Mouse (Mus musculus): ENCODE measurements around the gene Slc5a3. TPM values are rescaled to one million over a fixed set of nuclear protein-coding genes. Genes with fewer than 3 reads are reported as not detected.

The Slc5a3 gene
- total and polyA plus RNA-seq, 2 experiments from 2014 or later = 10.0 to 30.9 TPM

DNA sequence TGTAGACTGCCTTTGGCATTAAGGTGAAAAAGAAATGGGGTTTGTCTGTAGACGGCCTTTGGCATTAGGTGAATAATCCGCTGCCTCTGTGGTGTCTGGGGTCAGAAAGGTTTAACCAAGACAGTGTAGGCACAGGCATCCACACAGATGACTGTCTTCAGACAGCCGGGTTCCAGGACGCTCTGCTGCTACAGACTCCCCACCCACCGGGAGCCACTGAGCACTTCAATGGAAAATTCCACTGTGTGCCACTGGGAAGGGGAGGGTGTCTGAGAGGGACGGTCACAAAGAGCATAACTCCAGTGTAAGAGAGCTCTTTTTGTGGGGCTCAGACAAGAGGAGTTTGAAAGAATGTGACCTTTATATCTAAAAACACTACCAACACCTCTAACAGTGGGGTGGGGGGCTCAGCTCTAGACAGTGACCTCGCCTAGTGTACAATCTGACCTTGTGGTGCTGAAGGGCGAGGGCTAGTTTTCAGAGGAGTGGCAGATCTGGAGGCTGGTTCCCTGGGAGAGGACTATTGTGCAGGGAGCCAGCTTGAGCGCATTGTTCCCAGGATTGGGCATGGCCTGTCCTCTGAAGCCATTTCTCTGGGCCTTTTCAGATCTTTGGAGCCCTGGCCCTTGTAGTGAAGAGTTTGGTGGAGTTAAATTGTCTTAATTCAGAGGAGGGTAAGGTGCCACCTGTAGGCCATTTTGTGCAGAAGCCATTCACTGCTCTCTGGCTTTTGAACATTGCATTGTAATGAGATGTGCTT, 45.6 kb downstream of the Slc5a3 start:
- no peak overlapping the region for H3K9ac ChIP-seq (replicated peaks; ENCODE audit: low read length)
- peak; percentile 41; the same call in 1 of the 2 replicates for ATAC-seq
- no peak overlapping the region for H3K4me3 ChIP-seq (ENCODE audit: low read length)
- 0 out of 2 replicates have a peak, but pooled peaks cover 12% of the 10 kb centered on the region for H3K4me1 ChIP-seq (ENCODE audit: insufficient read depth, low read length)
- DNase-seq (ENCODE audit: low spot score) = no peak
- TF ChIP-seq CTCF (IDR thresholded peaks at IDR 0.05; ENCODE audit: low read depth) = peak; percentile 40
- H3K27ac ChIP-seq = 0 out of 2 replicates have a peak overlapping the region, but pooled peaks have one; percentile 3
- H3K4me2 ChIP-seq (ENCODE audit: low read depth, low read length) = no peak overlapping the region
- H3K9me3 ChIP-seq (ENCODE audit: low read length) = no peaks in the 10 kb centered on the region
- 0 out of 2 replicates have a peak, but pooled peaks cover 3% of the 10 kb centered on the region for H3K36me3 ChIP-seq (ENCODE audit: insufficient read depth, low read length)
- H3K27me3 ChIP-seq (ENCODE audit: insufficient read depth, low read length) = no peaks in the 10 kb centered on the region
- 29% methylated on average over 9 of the region's 9 CpGs for WGBS

DNA sequence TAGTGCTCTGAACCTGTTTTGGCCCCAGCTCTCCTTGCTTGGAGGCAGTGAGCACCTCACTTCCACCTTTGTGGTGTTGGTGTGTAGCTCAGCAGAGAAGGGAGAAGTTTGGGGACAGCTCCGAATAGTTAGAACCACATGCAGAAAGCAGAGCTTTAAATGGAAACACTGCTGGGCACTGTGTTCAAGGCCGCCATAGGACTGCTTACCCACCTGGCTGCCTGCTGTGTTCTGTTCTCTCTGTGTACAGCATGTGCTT, 46.1 kb downstream of the Slc5a3 start:
- Histone ChIP-seq H3K4me1 (ENCODE audit: insufficient read depth, low read length) (0 out of 2 replicates have a peak, but pooled peaks cover 12% of the 10 kb centered on the region), H3K9ac (replicated peaks; ENCODE audit: low read length) (no peak overlapping the region), H3K4me2 (ENCODE audit: low read depth, low read length) (no peak overlapping the region), H3K9me3 (ENCODE audit: low read length) (no peaks in the 10 kb centered on the region), H3K27me3 (ENCODE audit: insufficient read depth, low read length) (no peaks in the 10 kb centered on the region), H3K36me3 (ENCODE audit: insufficient read depth, low read length) (0 out of 2 replicates have a peak, but pooled peaks cover 3% of the 10 kb centered on the region), H3K4me3 (ENCODE audit: low read length) (no peak overlapping the region), H3K27ac (0 out of 2 replicates have a peak overlapping the region, but pooled peaks have one; percentile 3)
- WGBS = 74% methylated on average over 2 of the region's 2 CpGs
- DNase-seq (ENCODE audit: low spot score) (no peak), ATAC-seq (no peak)
- no peak for TF ChIP-seq CTCF (IDR thresholded peaks at IDR 0.05; ENCODE audit: low read depth)

DNA sequence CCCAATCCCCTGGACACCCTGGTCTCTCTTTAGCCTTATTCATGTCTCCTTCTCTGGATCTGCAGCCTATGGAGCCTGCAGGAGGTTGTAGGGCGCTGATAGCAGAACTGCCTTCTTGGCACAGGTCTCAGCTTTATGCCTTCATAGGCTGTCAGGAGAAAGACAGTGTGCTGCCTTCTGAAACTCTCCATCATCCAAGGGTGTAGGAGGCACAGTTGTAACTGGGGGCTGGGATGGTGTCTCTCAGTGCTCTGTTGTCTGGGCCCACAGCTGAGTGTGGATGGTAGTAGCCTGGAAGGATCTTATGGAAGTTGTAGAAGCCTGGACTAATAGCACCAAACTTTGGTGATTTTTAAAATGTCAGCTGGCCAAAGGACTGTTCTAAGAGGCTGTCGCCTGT, 46.8 kb downstream of the Slc5a3 start:
- Histone ChIP-seq H3K9me3 (ENCODE audit: low read length) (no peaks in the 10 kb centered on the region), H3K9ac (replicated peaks; ENCODE audit: low read length) (no peak overlapping the region), H3K27ac (no peak overlapping the region), H3K4me1 (ENCODE audit: insufficient read depth, low read length) (0 out of 2 replicates have a peak, but pooled peaks cover 12% of the 10 kb centered on the region), H3K4me3 (ENCODE audit: low read length) (no peak overlapping the region), H3K4me2 (ENCODE audit: low read depth, low read length) (no peak overlapping the region), H3K27me3 (ENCODE audit: insufficient read depth, low read length) (no peaks in the 10 kb centered on the region), H3K36me3 (ENCODE audit: insufficient read depth, low read length) (0 out of 2 replicates have a peak, but pooled peaks cover 3% of the 10 kb centered on the region)
- DNase-seq (ENCODE audit: low spot score) (no peak), ATAC-seq (no peak)
- TF ChIP-seq CTCF (IDR thresholded peaks at IDR 0.05; ENCODE audit: low read depth) = no peak
- WGBS = 82% methylated on average over 2 of the region's 2 CpGs

GRCm38 (mm10) chr16:92105631-92106030, 47.5 kb downstream of the Slc5a3 start:
- Histone ChIP-seq H3K4me3 (ENCODE audit: low read length) (no peak overlapping the region), H3K4me1 (ENCODE audit: insufficient read depth, low read length) (0 out of 2 replicates have a peak, but pooled peaks cover 12% of the 10 kb centered on the region), H3K9me3 (ENCODE audit: low read length) (no peaks in the 10 kb centered on the region), H3K27ac (no peak overlapping the region), H3K36me3 (ENCODE audit: insufficient read depth, low read length) (0 out of 2 replicates have a peak, but pooled peaks cover 3% of the 10 kb centered on the region), H3K4me2 (ENCODE audit: low read depth, low read length) (no peak overlapping the region), H3K9ac (replicated peaks; ENCODE audit: low read length) (no peak overlapping the region), H3K27me3 (ENCODE audit: insufficient read depth, low read length) (no peaks in the 10 kb centered on the region)
- DNase-seq (ENCODE audit: low spot score) (no peak), ATAC-seq (no peak)
- WGBS = 71% methylated on average over 3 of the region's 3 CpGs
- TF ChIP-seq CTCF (IDR thresholded peaks at IDR 0.05; ENCODE audit: low read depth) = no peak

DNA sequence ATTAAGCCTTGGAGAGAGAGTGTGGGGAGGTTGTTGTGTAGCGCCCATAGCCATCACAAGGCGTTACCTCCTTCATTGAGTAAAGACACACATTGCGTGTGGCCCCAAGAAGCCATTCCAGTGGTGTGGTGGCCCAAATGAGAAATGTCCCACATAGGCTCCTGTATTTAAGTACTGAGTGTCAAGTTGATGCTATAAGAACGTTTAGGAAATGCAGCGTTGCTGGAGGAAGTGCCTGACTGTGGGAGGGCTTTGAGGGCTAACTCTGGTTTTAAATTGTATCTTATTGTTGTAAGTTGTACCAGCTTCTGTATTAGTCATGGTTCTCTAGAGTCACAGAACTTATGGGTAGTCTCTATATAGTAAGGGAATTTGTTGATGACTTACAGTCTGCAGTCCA, 49.2 kb downstream of the Slc5a3 start:
- DNase-seq (ENCODE audit: low spot score) (no peak), ATAC-seq (no peak)
- Histone ChIP-seq H3K36me3 (ENCODE audit: insufficient read depth, low read length) (peaks cover 7% of the 10 kb centered on the region; the same call in 1 of the 2 replicates), H3K27me3 (ENCODE audit: insufficient read depth, low read length) (no peaks in the 10 kb centered on the region), H3K4me1 (ENCODE audit: insufficient read depth, low read length) (0 out of 2 replicates have a peak, but pooled peaks cover 12% of the 10 kb centered on the region), H3K4me3 (ENCODE audit: low read length) (no peak overlapping the region), H3K9ac (replicated peaks; ENCODE audit: low read length) (no peak overlapping the region), H3K4me2 (ENCODE audit: low read depth, low read length) (no peak overlapping the region), H3K27ac (no peak overlapping the region), H3K9me3 (ENCODE audit: low read length) (no peaks in the 10 kb centered on the region)
- TF ChIP-seq CTCF (IDR thresholded peaks at IDR 0.05; ENCODE audit: low read depth) = no peak
- 91% methylated on average over 5 of the region's 5 CpGs for WGBS

DNA sequence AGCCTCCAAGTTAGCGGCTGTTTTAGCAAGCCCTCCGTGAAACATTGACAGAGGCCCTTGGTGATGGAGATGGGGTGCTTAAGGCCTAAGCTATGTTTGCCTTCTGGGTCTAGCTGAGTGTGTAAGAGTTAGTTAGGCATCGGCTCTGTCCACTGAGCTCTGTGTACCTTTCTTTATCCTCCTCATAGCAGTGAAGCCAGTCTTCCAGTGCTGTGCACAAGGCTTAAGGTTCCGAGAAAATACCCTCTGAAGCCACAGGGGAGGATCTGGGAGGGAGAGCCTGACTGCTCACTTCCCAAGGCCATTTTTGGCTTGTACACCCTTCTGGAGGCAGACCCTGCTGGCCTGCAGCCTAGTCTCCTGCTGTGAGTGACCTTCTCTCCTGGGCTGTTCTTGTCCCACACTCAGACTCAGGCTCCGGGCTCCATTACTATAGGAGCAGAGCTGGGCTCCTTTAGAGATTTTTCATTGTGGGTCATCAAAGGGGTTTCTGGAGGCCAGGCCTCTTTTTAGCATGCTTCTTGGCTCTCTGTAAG, 56.7 kb downstream of the Slc5a3 start:
- no peaks in the 10 kb centered on the region for H3K27me3 ChIP-seq (ENCODE audit: insufficient read depth, low read length)
- H3K4me2 ChIP-seq (ENCODE audit: low read depth, low read length) = no peak overlapping the region
- H3K27ac ChIP-seq = peak overlapping the region; percentile 79
- ATAC-seq (peak; percentile 18; the same call in 1 of the 2 replicates), DNase-seq (ENCODE audit: low spot score) (peak; percentile 55)
- peak; percentile 18; the same call in 1 of the 2 replicates for TF ChIP-seq CTCF (IDR thresholded peaks at IDR 0.05; ENCODE audit: low read depth)
- H3K9ac ChIP-seq (replicated peaks; ENCODE audit: low read length) = no peak overlapping the region
- H3K36me3 ChIP-seq (ENCODE audit: insufficient read depth, low read length) = peaks cover 7% of the 10 kb centered on the region; the same call in 1 of the 2 replicates
- no peak overlapping the region for H3K4me3 ChIP-seq (ENCODE audit: low read length)
- no peaks in the 10 kb centered on the region for H3K9me3 ChIP-seq (ENCODE audit: low read length)
- H3K4me1 ChIP-seq (ENCODE audit: insufficient read depth, low read length) = peaks cover 26% of the 10 kb centered on the region
- 56% methylated on average over 5 of the region's 5 CpGs for WGBS
